Mouse (Mus musculus): Measurements from ENCODE around the gene Gkap1. TPM values are rescaled to one million over a fixed set of nuclear protein-coding genes. Genes with fewer than 3 reads are reported as not detected.
A peak's percentile ranks its signal among the peaks of the same experiment; 100 is the strongest.

Gkap1 gene
- total RNA-seq, 4 experiments from 2014 or later: 18.4 to 28.5 (median 22.0) TPM

- DNase-seq (ENCODE audit: low spot score): no peak
Observed at GRCm38 (mm10) chr13:58266864-58267263, 8.6 kb downstream of the Gkap1 start.

- DNase-seq (ENCODE audit: low spot score): no peak
Observed at GRCm38 (mm10) chr13:58263546-58263945, 12.0 kb downstream of the Gkap1 start.

- DNase-seq (ENCODE audit: low spot score): no peak
Observed at GRCm38 (mm10) chr13:58261674-58262073, 13.8 kb downstream of the Gkap1 start.

GRCm38 (mm10) chr13:58253268-58253667, 22.2 kb downstream of the Gkap1 start:
- no peak for DNase-seq (ENCODE audit: low spot score)

GRCm38 (mm10) chr13:58248957-58249356, 26.5 kb downstream of the Gkap1 start:
- DNase-seq (ENCODE audit: low spot score): no peak

- DNase-seq (ENCODE audit: low spot score): no peak
Observed at GRCm38 (mm10) chr13:58236536-58236935, 39.0 kb downstream of the Gkap1 start.

GRCm38 (mm10) chr13:58232611-58233010, 42.9 kb downstream of the Gkap1 start:
- DNase-seq (ENCODE audit: low spot score): peak; percentile 21

- DNase-seq (ENCODE audit: low spot score): no peak
Observed at GRCm38 (mm10) chr13:58232070-58232469, 43.4 kb downstream of the Gkap1 start.

- no peak for DNase-seq (ENCODE audit: low spot score)
Observed at GRCm38 (mm10) chr13:58228624-58229023, 46.9 kb downstream of the Gkap1 start.

GRCm38 (mm10) chr13:58225694-58226093, 49.8 kb downstream of the Gkap1 start:
- DNase-seq (ENCODE audit: low spot score): no peak

GRCm38 (mm10) chr13:58220206-58220605, 55.3 kb downstream of the Gkap1 start:
- DNase-seq (ENCODE audit: low spot score): no peak

GRCm38 (mm10) chr13:58217536-58217935, 58.0 kb downstream of the Gkap1 start:
- no peak for DNase-seq (ENCODE audit: low spot score)

- no peak for DNase-seq (ENCODE audit: low spot score)
Observed at GRCm38 (mm10) chr13:58216395-58216794, 59.1 kb downstream of the Gkap1 start.

- DNase-seq (ENCODE audit: low spot score): peak; percentile 87
Observed at GRCm38 (mm10) chr13:58215592-58216341, 59.7 kb downstream of the Gkap1 start, which contains the start of gene Ubqln1. Gene Ubqln1, minus strand, starts transcription at chr13:58215653.

GRCm38 (mm10) chr13:58215253-58215591, 60.3 kb downstream of the Gkap1 start:
- DNase-seq (ENCODE audit: low spot score): no peak

- no peak for DNase-seq (ENCODE audit: low spot score)
Observed at GRCm38 (mm10) chr13:58214346-58215252, 60.9 kb downstream of the Gkap1 start.

- DNase-seq (ENCODE audit: low spot score): no peak
Observed at GRCm38 (mm10) chr13:58213801-58214200, 61.7 kb downstream of the Gkap1 start.

- no peak for DNase-seq (ENCODE audit: low spot score)
Observed at GRCm38 (mm10) chr13:58212530-58212929, 63.0 kb downstream of the Gkap1 start.

- no peak for DNase-seq (ENCODE audit: low spot score)
Observed at GRCm38 (mm10) chr13:58210441-58210840, 65.1 kb downstream of the Gkap1 start.

- no peak for DNase-seq (ENCODE audit: low spot score)
Observed at GRCm38 (mm10) chr13:58206084-58206483, 69.4 kb downstream of the Gkap1 start.

- no peak for DNase-seq (ENCODE audit: low spot score)
Observed at GRCm38 (mm10) chr13:58204986-58205385, 70.5 kb downstream of the Gkap1 start.

GRCm38 (mm10) chr13:58204202-58204601, 71.3 kb downstream of the Gkap1 start:
- DNase-seq (ENCODE audit: low spot score): no peak

GRCm38 (mm10) chr13:58202903-58203302, 72.6 kb downstream of the Gkap1 start:
- DNase-seq (ENCODE audit: low spot score): no peak
